Mouse (Mus musculus): ENCODE results near the gene Ndp. TPM values are rescaled to one million over a fixed set of nuclear protein-coding genes. Genes with fewer than 3 reads are reported as not detected.

Gene Ndp
- total RNA-seq, 2 experiments from 2014 or later, result not detected

Other genes with a start within 250 kb of the Ndp start
- gene Maob, start 94.4 kb downstream of the Ndp start, total RNA-seq (2014; fragmentation: Nextera tagmentation), result not detected in 2 replicates
- not detected in 2 replicates for gene Maob, start 94.4 kb downstream of the Ndp start, total RNA-seq (2017)